ENCODE assay signal across 16 mouse cellular contexts in the genomic region with DNA sequence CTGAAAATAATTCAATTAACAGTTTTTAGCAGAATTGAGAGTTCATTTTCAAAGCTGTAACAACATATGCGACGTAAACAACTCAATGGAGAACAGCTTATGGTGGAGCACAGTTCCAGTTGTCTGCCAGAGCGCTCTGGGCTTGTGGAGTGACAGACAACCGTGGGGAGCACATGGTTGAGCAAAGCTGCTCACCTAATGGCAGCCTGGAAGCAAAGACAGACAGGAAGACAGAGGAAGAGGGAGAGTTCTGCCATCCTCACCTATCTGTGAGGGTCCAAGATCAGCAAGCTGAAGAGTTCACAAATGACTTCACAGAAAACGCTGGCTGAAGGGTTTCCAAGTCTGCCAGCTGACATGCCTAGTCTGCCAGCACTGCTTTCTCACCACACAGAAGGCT.
"Had no signal": no experiment of that assay in that cellular context is flagged by ENCODE, and none has a peak within 500 bp of the region (broad histone marks: within the 10 kb centered on the region; RNA-seq: fewer than 3 reads in every experiment).

No protein-coding gene starts in this region.

- H3K27me3 ChIP-seq: limb, embryonic 15.5 days; liver, embryonic 12.5 days; neural tube, embryonic 15.5 days; stomach, embryonic 15.5 days had no signal

- H3K9me3 ChIP-seq: limb, embryonic 15.5 days; liver, embryonic 12.5 days; midbrain, embryonic 10.5 days; neural tube, embryonic 15.5 days; stomach, embryonic 15.5 days had no signal

- H3K4me3 ChIP-seq: layer of hippocampus, adult 2 months; limb, embryonic 15.5 days; liver, embryonic 12.5 days; midbrain, embryonic 10.5 days; myocyte; neural tube, embryonic 15.5 days; stomach, embryonic 15.5 days had no signal

- H3K36me3 ChIP-seq: limb, embryonic 15.5 days; liver, embryonic 12.5 days; midbrain, embryonic 10.5 days; stomach, embryonic 15.5 days had no signal

- ATAC-seq: liver, embryonic 12.5 days had no signal

- H3K4me1 ChIP-seq: limb, embryonic 15.5 days; liver, embryonic 12.5 days; midbrain, embryonic 10.5 days; neural tube, embryonic 15.5 days; stomach, embryonic 15.5 days had no signal

- DNase-seq: kidney, adult 9 months; kidney, postnatal 36 days; lung, embryonic 14.5 days; lung, postnatal 10 days; lung, postnatal 4 days; midbrain, embryonic 14.5 days; thymus, adult 2 months; thymus, postnatal 36 days had no signal

- H3K27ac ChIP-seq: kidney, postnatal 0 days; layer of hippocampus, adult 2 months; limb, embryonic 15.5 days; liver, embryonic 12.5 days; midbrain, embryonic 10.5 days; neural tube, embryonic 15.5 days; stomach, embryonic 15.5 days had no signal

- H3K4me2 ChIP-seq: limb, embryonic 15.5 days; liver, embryonic 12.5 days; lung, embryonic 14.5 days; neural tube, embryonic 15.5 days; stomach, embryonic 15.5 days had no signal

- H3K9ac ChIP-seq: limb, embryonic 15.5 days; liver, embryonic 12.5 days; lung, embryonic 14.5 days; neural tube, embryonic 15.5 days; stomach, embryonic 15.5 days had no signal
